Mouse (Mus musculus): ENCODE results near the gene Sct. TPM values are rescaled to one million over a fixed set of nuclear protein-coding genes. Genes with fewer than 3 reads are reported as not detected.

The Sct gene
- polyA plus RNA-seq, 1 experiment from 2014 or later: 2.8 TPM

Other genes starting within 250 kb of the Sct start
- 0.54 and 0.97 TPM in 2 replicates for gene B4galnt4, start 218.0 kb downstream of the Sct start, polyA plus RNA-seq (2015; fragmentation: Nextera tagmentation; extraction: Ambion mirVana)
- 4.1 and 5.2 TPM in 2 replicates for gene Pkp3, start 200.9 kb downstream of the Sct start, polyA plus RNA-seq (2015; fragmentation: Nextera tagmentation; extraction: Ambion mirVana)
- 7.4 and 8.5 TPM in 2 replicates for gene Sigirr, start 178.6 kb downstream of the Sct start, polyA plus RNA-seq (2015; fragmentation: Nextera tagmentation; extraction: Ambion mirVana)
- 0.49 and 1.00 TPM in 2 replicates for gene Ano9, start 161.3 kb downstream of the Sct start, polyA plus RNA-seq (2015; fragmentation: Nextera tagmentation; extraction: Ambion mirVana)
- 56.1 and 63.9 TPM in 2 replicates for gene Ptdss2, start 156.8 kb downstream of the Sct start, polyA plus RNA-seq (2015; fragmentation: Nextera tagmentation; extraction: Ambion mirVana)
- gene Rnh1, start 106.3 kb downstream of the Sct start, polyA plus RNA-seq (2015; fragmentation: Nextera tagmentation; extraction: Ambion mirVana): 96.9 and 111 TPM in 2 replicates
- gene Hras, start 85.1 kb downstream of the Sct start, polyA plus RNA-seq (2015; fragmentation: Nextera tagmentation; extraction: Ambion mirVana): 59.5 and 92.1 TPM in 2 replicates
- 3.0 and 4.1 TPM in 2 replicates for gene Lrrc56, start 85.0 kb downstream of the Sct start, polyA plus RNA-seq (2015; fragmentation: Nextera tagmentation; extraction: Ambion mirVana)
- 0.54 and 0.76 TPM in 2 replicates for gene Lmntd2, start 65.1 kb downstream of the Sct start, polyA plus RNA-seq (2015; fragmentation: Nextera tagmentation; extraction: Ambion mirVana)
- 16.1 and 17.2 TPM in 2 replicates for gene Rassf7, start 63.3 kb downstream of the Sct start, polyA plus RNA-seq (2015; fragmentation: Nextera tagmentation; extraction: Ambion mirVana)
- gene Phrf1, start 50.3 kb downstream of the Sct start, polyA plus RNA-seq (2015; fragmentation: Nextera tagmentation; extraction: Ambion mirVana): 43.5 and 50.7 TPM in 2 replicates
- 4.7 and 9.1 TPM in 2 replicates for gene Irf7, start 12.7 kb downstream of the Sct start, polyA plus RNA-seq (2015; fragmentation: Nextera tagmentation; extraction: Ambion mirVana)
- gene Cdhr5, start 2.3 kb downstream of the Sct start, polyA plus RNA-seq (2015; fragmentation: Nextera tagmentation; extraction: Ambion mirVana): 1.6 TPM in 1 of 2 replicates, not detected in the other
- gene Drd4, start 12.9 kb upstream of the Sct start, polyA plus RNA-seq (2015; fragmentation: Nextera tagmentation; extraction: Ambion mirVana): 0.05 and 0.13 TPM in 2 replicates
- 37.6 and 37.7 TPM in 2 replicates for gene Deaf1, start 48.6 kb upstream of the Sct start, polyA plus RNA-seq (2015; fragmentation: Nextera tagmentation; extraction: Ambion mirVana)
- 32.2 and 32.5 TPM in 2 replicates for gene Tmem80, start 48.6 kb upstream of the Sct start, polyA plus RNA-seq (2015; fragmentation: Nextera tagmentation; extraction: Ambion mirVana)
- gene Eps8l2, start 59.7 kb upstream of the Sct start, polyA plus RNA-seq (2015; fragmentation: Nextera tagmentation; extraction: Ambion mirVana): 2.6 and 3.9 TPM in 2 replicates
- gene Taldo1, start 113.1 kb upstream of the Sct start, polyA plus RNA-seq (2015; fragmentation: Nextera tagmentation; extraction: Ambion mirVana): 227 and 257 TPM in 2 replicates
- 26.6 and 28.0 TPM in 2 replicates for gene Gatd1, start 135.0 kb upstream of the Sct start, polyA plus RNA-seq (2015; fragmentation: Nextera tagmentation; extraction: Ambion mirVana)
- gene Cend1, start 150.4 kb upstream of the Sct start, polyA plus RNA-seq (2015; fragmentation: Nextera tagmentation; extraction: Ambion mirVana): 5.2 and 5.9 TPM in 2 replicates
- gene Slc25a22, start 158.8 kb upstream of the Sct start, polyA plus RNA-seq (2015; fragmentation: Nextera tagmentation; extraction: Ambion mirVana): 17.8 and 19.7 TPM in 2 replicates
- gene Pidd1, start 164.9 kb upstream of the Sct start, polyA plus RNA-seq (2015; fragmentation: Nextera tagmentation; extraction: Ambion mirVana): 9.0 and 9.7 TPM in 2 replicates
- 704 and 720 TPM in 2 replicates for gene Rplp2, start 168.2 kb upstream of the Sct start, polyA plus RNA-seq (2015; fragmentation: Nextera tagmentation; extraction: Ambion mirVana)
- 73.1 and 78.0 TPM in 2 replicates for gene Pnpla2, start 176.1 kb upstream of the Sct start, polyA plus RNA-seq (2015; fragmentation: Nextera tagmentation; extraction: Ambion mirVana)
- 24.2 and 26.1 TPM in 2 replicates for gene Cracr2b, start 182.0 kb upstream of the Sct start, polyA plus RNA-seq (2015; fragmentation: Nextera tagmentation; extraction: Ambion mirVana)
- 42.2 and 44.0 TPM in 2 replicates for gene Cd151, start 188.3 kb upstream of the Sct start, polyA plus RNA-seq (2015; fragmentation: Nextera tagmentation; extraction: Ambion mirVana)
- 56.7 and 61.5 TPM in 2 replicates for gene Polr2l, start 196.0 kb upstream of the Sct start, polyA plus RNA-seq (2015; fragmentation: Nextera tagmentation; extraction: Ambion mirVana)
- 61.0 and 61.5 TPM in 2 replicates for gene Tspan4, start 196.1 kb upstream of the Sct start, polyA plus RNA-seq (2015; fragmentation: Nextera tagmentation; extraction: Ambion mirVana)